Mouse (Mus musculus) lung, postnatal 0 days (tissue): Measurements from ENCODE around the gene Chrnb1. TPM values are rescaled to one million over a fixed set of nuclear protein-coding genes. Genes with fewer than 3 reads are reported as not detected.

Experiments used
- ATAC-seq: fragments of 200-750 bp; cut with Nextera tagmentation; 2 replicates; pipeline ENCODE4 v1.8.0; 2017; ENCODE audit warnings: moderate library complexity
- DNase-seq: peaks from one replicate; pipeline ENCODE4 v3.0.0-alpha.2; 2016; ENCODE audit warnings: low spot score
- H3K27ac ChIP-seq: fragments of 300-500 bp; sonication (generic); 2 replicates; pipeline ENCODE4 v1.5.1; 2014; ENCODE audit warnings: antibody characterized with exemption, mild to moderate bottlenecking, low read length, mixed read lengths
- H3K27me3 ChIP-seq: fragments of 300-500 bp; sonication (generic); replicated peaks from 2 replicates; pipeline ENCODE4 v1.6.1; 2014; ENCODE audit warnings: low read length, mixed read lengths; ENCODE audit not compliant: insufficient read depth
- H3K36me3 ChIP-seq: fragments of 300-500 bp; sonication (generic); 2 replicates; pipeline ENCODE4 v1.6.1; 2014; ENCODE audit warnings: low read length, mixed read lengths; ENCODE audit not compliant: insufficient read depth
- H3K4me1 ChIP-seq: fragments of 300-500 bp; sonication (generic); 2 replicates; pipeline ENCODE4 v1.6.1; 2014; ENCODE audit warnings: antibody characterized with exemption, low read depth, low read length, mixed read lengths; ENCODE audit not compliant: insufficient read depth
- H3K4me2 ChIP-seq: fragments of 300-500 bp; sonication (generic); replicated peaks from 2 replicates; pipeline ENCODE4 v1.6.1; 2014; ENCODE audit warnings: low read depth, mild to moderate bottlenecking, low read length, moderate library complexity, mixed read lengths
- H3K4me3 ChIP-seq: fragments of 300-500 bp; sonication (generic); 2 replicates; pipeline ENCODE4 v1.5.1; 2014; ENCODE audit warnings: low read depth, low read length
- H3K9ac ChIP-seq: fragments of 300-500 bp; sonication (generic); replicated peaks from 2 replicates; pipeline ENCODE4 v1.6.1; 2014; ENCODE audit warnings: low read depth, mild to moderate bottlenecking
- H3K9me3 ChIP-seq: fragments of 300-500 bp; sonication (generic); 2 replicates; pipeline ENCODE4 v1.6.1; 2016; ENCODE audit warnings: low read length, mixed read lengths
- CTCF ChIP-seq: IDR thresholded peaks from 2 replicates; pipeline ENCODE4 v1.5.1; 2016; ENCODE audit warnings: antibody characterized with exemption, mild to moderate bottlenecking
- EP300 ChIP-seq: IDR thresholded peaks from 2 replicates; pipeline ENCODE4 v1.6.1; 2016; ENCODE audit warnings: antibody characterized with exemption, mild to moderate bottlenecking, control low read depth
- WGBS: fragments of 180-500 bp; shearing (Covaris S2); extraction: QIAGEN DNeasy Blood & Tissue Kit; methylation state at CpG from one replicate; pipeline ENCODE4 v1.1.7; 2014; 5-methylcytosine and 5-hydroxymethylcytosine counted together
- polyA plus RNA-seq: library from polyadenylated mRNA; unstranded; fragments of >200 nt; fragmentation: Nextera tagmentation; extraction: Ambion mirVana; gene quantifications from 2 replicates; pipeline ENCODE4 v1.2.1, GENCODE M21; 2015

The Chrnb1 gene
- polyA plus RNA-seq, 1 experiment from 2014 or later = 16.2 TPM

DNA sequence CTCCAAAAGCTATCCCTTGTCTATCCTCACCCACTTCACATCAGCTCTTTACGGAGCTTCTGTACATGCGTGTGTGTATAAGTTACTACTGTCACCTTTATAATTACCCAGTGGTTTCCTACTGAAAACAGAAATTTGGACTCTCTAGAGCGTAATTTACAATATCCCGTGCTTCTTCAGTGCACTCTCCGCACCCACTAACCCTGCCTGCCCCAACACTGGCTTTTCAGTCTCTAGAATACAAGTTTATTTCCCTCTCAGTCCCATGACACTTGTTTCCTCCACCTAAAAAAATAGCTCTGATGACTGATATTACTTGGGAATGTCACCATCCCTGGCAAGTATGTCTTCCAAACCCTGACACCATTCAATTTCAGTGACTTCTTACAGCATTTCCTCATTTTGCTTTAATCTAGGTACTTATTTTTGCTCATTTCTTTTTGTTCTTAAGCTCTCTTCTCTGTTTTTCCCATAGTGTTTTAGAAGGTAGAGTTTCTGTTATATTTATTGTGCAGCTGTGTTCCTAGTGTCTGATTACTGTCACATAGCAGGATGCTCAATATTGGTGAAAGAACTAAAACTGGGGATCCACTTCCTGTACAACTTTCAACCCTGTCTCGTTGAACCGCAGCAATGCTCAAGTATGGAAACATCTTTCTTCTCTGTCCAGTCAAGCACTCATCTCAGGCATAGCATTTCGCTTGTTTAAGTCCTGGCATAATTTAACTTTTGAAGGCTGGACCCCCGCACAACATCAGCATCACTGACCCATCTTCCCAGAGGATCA is 38.2 kb downstream of the Chrnb1 start:
- Histone ChIP-seq H3K36me3 (no peaks in the 10 kb centered on the region), H3K4me1 (peaks cover 11% of the 10 kb centered on the region), H3K27me3 (no peaks in the 10 kb centered on the region), H3K27ac (peak overlapping the region; percentile 99), H3K9ac (peak overlapping the region; percentile 68; the same call in 1 of the 2 replicates), H3K9me3 (no peaks in the 10 kb centered on the region), H3K4me2 (peak overlapping the region; percentile 65), H3K4me3 (peak overlapping the region; percentile 51)
- ATAC-seq (no peak), DNase-seq (no peak)
- no peak for TF ChIP-seq EP300
- no peak for TF ChIP-seq CTCF
- WGBS = 32% methylated on average over 9 of the region's 9 CpGs

DNA sequence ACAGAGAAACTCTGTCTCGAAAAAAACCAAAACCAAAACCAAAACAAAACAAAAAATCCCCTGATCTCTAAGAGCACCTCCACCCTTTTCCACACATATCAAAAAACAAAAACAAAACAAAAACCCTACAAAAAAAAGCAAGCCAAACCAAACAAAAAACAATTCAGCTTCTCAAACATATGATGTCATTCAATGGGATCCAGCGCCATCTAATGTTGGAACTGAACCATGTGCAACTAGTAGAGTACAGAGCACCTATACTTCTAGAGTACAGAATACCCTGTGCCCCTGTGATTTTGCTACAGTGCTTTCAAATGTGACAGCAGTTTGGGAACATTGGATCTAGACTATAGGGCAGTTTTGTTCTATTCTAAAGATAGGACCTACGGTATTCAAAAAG is 41.0 kb downstream of the Chrnb1 start:
- no peaks in the 10 kb centered on the region for H3K27me3 ChIP-seq
- H3K36me3 ChIP-seq = no peaks in the 10 kb centered on the region
- no peak overlapping the region for H3K4me2 ChIP-seq
- WGBS = 46% methylated on average over 3 of the region's 3 CpGs
- no peak overlapping the region for H3K4me3 ChIP-seq
- H3K9me3 ChIP-seq = no peaks in the 10 kb centered on the region
- TF ChIP-seq CTCF = peak; percentile 78
- peak; percentile 8; the same call in 1 of the 2 replicates for TF ChIP-seq EP300
- no peak for ATAC-seq
- H3K9ac ChIP-seq = no peak overlapping the region
- no peak overlapping the region for H3K27ac ChIP-seq
- DNase-seq = peak; percentile 86
- H3K4me1 ChIP-seq = peaks cover 8% of the 10 kb centered on the region

DNA sequence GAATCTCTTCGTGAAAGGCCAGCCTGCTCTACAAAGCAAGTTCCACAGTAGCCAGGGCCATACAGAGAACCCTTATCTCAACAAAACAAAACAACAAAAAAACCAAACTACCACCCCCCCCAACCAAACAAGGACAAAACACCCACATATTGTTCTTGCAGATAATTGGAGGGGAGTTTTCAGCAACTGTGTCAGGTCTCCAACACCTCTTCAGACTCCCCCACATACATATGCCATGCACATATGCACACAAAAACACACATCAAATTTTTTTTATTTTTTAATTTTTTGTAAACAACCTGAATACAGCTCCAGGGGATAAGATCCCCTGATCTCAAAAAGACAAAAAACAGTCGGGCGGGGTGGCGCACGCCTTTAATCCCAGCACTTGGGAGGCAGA is 41.5 kb downstream of the Chrnb1 start:
- peaks cover 8% of the 10 kb centered on the region for H3K4me1 ChIP-seq
- ATAC-seq (no peak), DNase-seq (no peak)
- H3K36me3 ChIP-seq = no peaks in the 10 kb centered on the region
- TF ChIP-seq EP300 = no peak
- no peak for TF ChIP-seq CTCF
- H3K27ac ChIP-seq = no peak overlapping the region
- WGBS = 88% methylated on average over 5 of the region's 5 CpGs
- no peaks in the 10 kb centered on the region for H3K9me3 ChIP-seq
- H3K4me3 ChIP-seq = no peak overlapping the region
- H3K9ac ChIP-seq = no peak overlapping the region
- H3K4me2 ChIP-seq = no peak overlapping the region
- no peaks in the 10 kb centered on the region for H3K27me3 ChIP-seq

DNA sequence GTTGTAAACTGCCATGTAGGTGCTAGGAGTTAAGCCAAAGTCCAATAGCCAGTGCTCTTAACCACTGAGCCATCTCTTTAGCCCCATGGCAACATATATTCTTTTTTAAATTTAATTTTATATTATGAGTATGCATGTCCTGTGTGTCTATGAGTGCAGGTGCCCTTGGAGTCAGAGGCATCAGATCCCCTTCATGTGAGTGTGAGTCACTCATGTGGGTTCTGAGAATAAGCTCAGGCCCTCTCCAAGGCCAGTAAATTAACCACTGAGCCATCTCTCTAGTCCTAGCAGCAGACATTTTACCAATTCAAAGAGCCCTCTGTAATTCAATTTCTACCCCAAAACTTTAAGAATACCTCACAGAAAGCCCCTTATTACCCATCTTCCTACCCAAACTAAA is 43.1 kb downstream of the Chrnb1 start:
- Histone ChIP-seq H3K27me3 (no peaks in the 10 kb centered on the region), H3K4me2 (no peak overlapping the region), H3K27ac (no peak overlapping the region), H3K9me3 (no peaks in the 10 kb centered on the region), H3K36me3 (no peaks in the 10 kb centered on the region), H3K4me1 (peaks cover 8% of the 10 kb centered on the region), H3K4me3 (no peak overlapping the region), H3K9ac (no peak overlapping the region)
- ATAC-seq (no peak), DNase-seq (no peak)
- TF ChIP-seq EP300 (no peak), CTCF (no peak)

DNA sequence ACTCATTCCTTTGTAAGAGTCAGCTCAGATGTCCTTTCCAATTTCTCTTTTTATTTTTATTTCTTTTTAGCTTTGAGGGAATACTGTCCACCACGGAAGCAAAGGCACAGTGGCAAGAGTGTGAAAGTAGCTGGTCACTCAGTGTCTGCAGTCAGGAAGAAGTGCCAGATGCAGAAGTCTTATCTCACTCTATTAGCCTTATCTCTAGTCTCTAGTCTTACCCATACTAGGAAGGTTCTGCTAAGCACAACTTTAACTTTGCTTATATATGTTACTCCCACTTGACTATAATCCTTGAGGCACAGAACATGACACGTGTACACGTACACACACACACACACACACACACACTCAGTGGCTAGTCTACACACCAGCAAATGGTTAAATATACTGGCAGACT is 44.1 kb downstream of the Chrnb1 start:
- no peak overlapping the region for H3K9ac ChIP-seq
- ATAC-seq = no peak
- H3K27me3 ChIP-seq = no peaks in the 10 kb centered on the region

More for the DNA sequence above, 44.1 kb downstream of the Chrnb1 start:
- 55% methylated on average over 3 of the region's 3 CpGs for WGBS
- Histone ChIP-seq H3K9me3 (no peaks in the 10 kb centered on the region), H3K4me3 (no peak overlapping the region), H3K36me3 (peaks cover 6% of the 10 kb centered on the region; the same call in 1 of the 2 replicates), H3K4me2 (no peak overlapping the region), H3K27ac (no peak overlapping the region), H3K4me1 (peaks cover 5% of the 10 kb centered on the region)
- no peak for DNase-seq
- TF ChIP-seq CTCF (no peak), EP300 (no peak)

Other genes with a start within 250 kb of the Chrnb1 start
- gene Dnah2, start 246.8 kb downstream of the Chrnb1 start, polyA plus RNA-seq = 1.3 and 2.2 TPM in 2 replicates
- 0.80 and 1.0 TPM in 2 replicates for gene Efnb3, start 235.7 kb downstream of the Chrnb1 start, polyA plus RNA-seq
- gene Wrap53, start 215.7 kb downstream of the Chrnb1 start, polyA plus RNA-seq = 13.8 and 14.3 TPM in 2 replicates
- gene Trp53, start 215.6 kb downstream of the Chrnb1 start, polyA plus RNA-seq = 39.8 and 50.6 TPM in 2 replicates
- gene Atp1b2, start 190.0 kb downstream of the Chrnb1 start, polyA plus RNA-seq = 7.5 and 8.1 TPM in 2 replicates
- gene Shbg, start 178.0 kb downstream of the Chrnb1 start, polyA plus RNA-seq = not detected in 2 replicates
- gene Sat2, start 173.9 kb downstream of the Chrnb1 start, polyA plus RNA-seq = 14.4 and 16.3 TPM in 2 replicates
- gene Fxr2, start 163.0 kb downstream of the Chrnb1 start, polyA plus RNA-seq = 16.3 and 17.9 TPM in 2 replicates
- gene Sox15, start 140.6 kb downstream of the Chrnb1 start, polyA plus RNA-seq = 0.14 and 0.17 TPM in 2 replicates
- gene Mpdu1, start 133.3 kb downstream of the Chrnb1 start, polyA plus RNA-seq = 57.3 and 61.3 TPM in 2 replicates
- 41.9 and 43.6 TPM in 2 replicates for gene Cd68, start 129.8 kb downstream of the Chrnb1 start, polyA plus RNA-seq
- gene Eif4a1, start 123.5 kb downstream of the Chrnb1 start, polyA plus RNA-seq = 283 and 286 TPM in 2 replicates
- gene Senp3, start 113.9 kb downstream of the Chrnb1 start, polyA plus RNA-seq = 36.0 and 37.8 TPM in 2 replicates
- gene Tnfsf13, start 110.2 kb downstream of the Chrnb1 start, polyA plus RNA-seq = 4.4 and 6.7 TPM in 2 replicates
- 12.0 and 13.6 TPM in 2 replicates for gene Tnfsf12, start 100.1 kb downstream of the Chrnb1 start, polyA plus RNA-seq
- gene Tnfsfm13, start 99.8 kb downstream of the Chrnb1 start, polyA plus RNA-seq = 11.9 and 13.1 TPM in 2 replicates
- 14.0 and 15.3 TPM in 2 replicates for gene Polr2a, start 37.3 kb downstream of the Chrnb1 start, polyA plus RNA-seq
- gene Slc35g3, start 34.0 kb downstream of the Chrnb1 start, polyA plus RNA-seq = 1.0 TPM in 2 replicates
- gene Zbtb4, start 30.0 kb downstream of the Chrnb1 start, polyA plus RNA-seq = 6.6 and 7.6 TPM in 2 replicates
- 0.57 and 0.95 TPM in 2 replicates for gene Fgf11, start 5.9 kb upstream of the Chrnb1 start, polyA plus RNA-seq
- 14.3 and 14.9 TPM in 2 replicates for gene Tmem102, start 9.7 kb upstream of the Chrnb1 start, polyA plus RNA-seq
- gene Gm39566, start 19.4 kb upstream of the Chrnb1 start, polyA plus RNA-seq = not detected in 2 replicates
- gene Spem2, start 22.5 kb upstream of the Chrnb1 start, polyA plus RNA-seq = not detected in 2 replicates
- not detected in 2 replicates for gene Spem1, start 26.2 kb upstream of the Chrnb1 start, polyA plus RNA-seq
- gene Nlgn2, start 41.8 kb upstream of the Chrnb1 start, polyA plus RNA-seq = 2.9 and 3.9 TPM in 2 replicates
- gene Tmem256, start 42.6 kb upstream of the Chrnb1 start, polyA plus RNA-seq = 365 and 395 TPM in 2 replicates
- gene Plscr3, start 50.4 kb upstream of the Chrnb1 start, polyA plus RNA-seq = 107 and 114 TPM in 2 replicates
- gene Tnk1, start 62.8 kb upstream of the Chrnb1 start, polyA plus RNA-seq = 6.1 and 7.6 TPM in 2 replicates
- not detected in 2 replicates for gene Tmem95, start 82.1 kb upstream of the Chrnb1 start, polyA plus RNA-seq
- gene Kctd11, start 85.5 kb upstream of the Chrnb1 start, polyA plus RNA-seq = 10.1 and 11.4 TPM in 2 replicates
- 1.5 and 1.7 TPM in 2 replicates for gene Acap1, start 99.6 kb upstream of the Chrnb1 start, polyA plus RNA-seq
- gene 2810408A11Rik, start 105.0 kb upstream of the Chrnb1 start, polyA plus RNA-seq = 6.4 and 7.0 TPM in 2 replicates
- gene Neurl4, start 105.1 kb upstream of the Chrnb1 start, polyA plus RNA-seq = 3.8 and 3.9 TPM in 2 replicates
- 53.0 and 59.1 TPM in 2 replicates for gene Gps2, start 117.9 kb upstream of the Chrnb1 start, polyA plus RNA-seq
- 758 and 815 TPM in 2 replicates for gene Eif5a, start 126.0 kb upstream of the Chrnb1 start, polyA plus RNA-seq
- gene Ybx2, start 139.9 kb upstream of the Chrnb1 start, polyA plus RNA-seq = 1.00 and 1.1 TPM in 2 replicates
- 3.7 and 4.3 TPM in 2 replicates for gene Slc2a4, start 152.2 kb upstream of the Chrnb1 start, polyA plus RNA-seq
- 212 and 230 TPM in 2 replicates for gene Cldn7, start 168.8 kb upstream of the Chrnb1 start, polyA plus RNA-seq
- 23.7 and 24.7 TPM in 2 replicates for gene Ctdnep1, start 185.2 kb upstream of the Chrnb1 start, polyA plus RNA-seq
- 65.9 and 72.1 TPM in 2 replicates for gene Elp5, start 186.6 kb upstream of the Chrnb1 start, polyA plus RNA-seq
- gene Gabarap, start 195.2 kb upstream of the Chrnb1 start, polyA plus RNA-seq = 624 and 645 TPM in 2 replicates
- gene Phf23, start 199.8 kb upstream of the Chrnb1 start, polyA plus RNA-seq = 57.5 and 61.3 TPM in 2 replicates
- 14.6 and 15.1 TPM in 2 replicates for gene Dvl2, start 204.7 kb upstream of the Chrnb1 start, polyA plus RNA-seq
- 92.0 and 95.2 TPM in 2 replicates for gene Acadvl, start 219.5 kb upstream of the Chrnb1 start, polyA plus RNA-seq
- gene Dlg4, start 221.0 kb upstream of the Chrnb1 start, polyA plus RNA-seq = 2.0 and 2.1 TPM in 2 replicates